Comparison of ENCODE assay signal across 9 mouse cellular contexts in the genomic region with DNA sequence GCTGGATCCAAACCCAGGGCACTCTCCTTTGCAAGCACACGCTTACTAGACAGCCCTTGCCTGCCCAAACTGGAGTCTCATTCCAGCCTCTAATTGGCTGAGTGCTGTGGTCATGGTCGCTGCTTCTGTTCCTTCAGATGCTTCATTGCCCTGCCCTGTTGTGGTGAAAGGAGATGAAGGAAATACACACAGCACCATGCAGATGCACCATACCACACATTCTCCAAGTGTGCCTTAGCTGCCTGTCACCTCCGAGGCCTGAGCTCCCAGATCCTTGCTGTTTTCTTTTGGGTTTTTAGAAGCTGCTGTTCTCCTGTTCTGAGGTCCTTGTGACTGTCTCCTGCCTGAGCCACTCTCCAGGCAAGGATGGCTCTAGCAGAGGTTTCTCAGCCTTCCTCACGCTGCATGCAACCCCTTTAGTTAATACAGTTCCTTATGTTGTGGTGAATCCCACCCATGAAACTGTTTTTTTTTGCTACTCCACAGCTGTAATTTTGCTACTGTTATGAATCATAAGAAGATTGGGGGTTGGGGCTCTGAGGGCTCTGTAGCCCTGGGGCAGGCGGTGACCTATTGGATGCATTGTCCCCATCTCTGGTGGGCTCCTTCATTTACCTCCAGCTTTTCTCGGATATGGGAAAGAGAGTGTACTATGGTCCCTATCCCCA. TPM values are rescaled to one million over a fixed set of nuclear protein-coding genes. Genes with fewer than 3 reads are reported as not detected.
A peak's percentile ranks its signal among the peaks of the same experiment; 100 is the strongest.
DNase-seq lines count a peak whose midpoint lies in the region; ATAC-seq and TF ChIP-seq lines count a peak whose summit lies in the region.
"Had no signal": no experiment of that assay in that cellular context is flagged by ENCODE, and none has a peak within 500 bp of the region (broad histone marks: within the 10 kb centered on the region; RNA-seq: fewer than 3 reads in every experiment).

No protein-coding gene starts in this region.

- H3K9ac ChIP-seq in kidney, embryonic 16.5 days (replicated peaks; ENCODE audit: low read length) = peak overlapping the region; percentile 39
- H3K9ac ChIP-seq in limb, embryonic 13.5 days = 0 out of 2 replicates have a peak overlapping the region, but pooled peaks have one; percentile 8

- no peaks in the 10 kb centered on the region for H3K27me3 ChIP-seq in kidney, embryonic 16.5 days (ENCODE audit: insufficient read depth, low read length)
- no peaks in the 10 kb centered on the region; the same call in 1 of the 2 replicates for H3K27me3 ChIP-seq in kidney, adult 2 months (replicated peaks; ENCODE audit: control insufficient read depth, insufficient read depth, low read length)
- H3K27me3 ChIP-seq in limb, embryonic 13.5 days = no peaks in the 10 kb centered on the region
- no peaks in the 10 kb centered on the region for H3K27me3 ChIP-seq in splenic B cell, adult 2 months (ENCODE audit: control insufficient read depth, insufficient read depth, low read length, poor library complexity, severe bottlenecking)
- H3K27me3 ChIP-seq in cerebellum, adult 2 months (ENCODE audit: control insufficient read depth, insufficient read depth, low read length) = no peaks in the 10 kb centered on the region

- H3K36me3 ChIP-seq in kidney, embryonic 16.5 days (ENCODE audit: insufficient read depth, low read length) = no peaks in the 10 kb centered on the region
- no peaks in the 10 kb centered on the region for H3K36me3 ChIP-seq in kidney, adult 2 months (ENCODE audit: control insufficient read depth, insufficient read depth, low read length)
- H3K36me3 ChIP-seq in limb, embryonic 13.5 days = no peaks in the 10 kb centered on the region
- H3K36me3 ChIP-seq in splenic B cell, adult 2 months (ENCODE audit: control insufficient read depth, insufficient read depth, low read length, poor library complexity, severe bottlenecking) = no peaks in the 10 kb centered on the region

- ATAC-seq in kidney, embryonic 16.5 days (ENCODE audit: low FRiP score, low TSS enrichment) = no peak
- no peak for ATAC-seq in limb, embryonic 13.5 days (ENCODE audit: low FRiP score, low read depth)

- WGBS in kidney, embryonic 16.5 days = 67% methylated on average over 6 of the region's 6 CpGs
- 85% methylated on average over 6 of the region's 6 CpGs for WGBS in kidney, adult 2 months
- WGBS in limb, embryonic 13.5 days = 67% methylated on average over 6 of the region's 6 CpGs
- WGBS in cerebellum, adult 2 months = 86% methylated on average over 6 of the region's 6 CpGs

- no peak for TF ChIP-seq CTCF in kidney, adult 2 months (conservative IDR thresholded peaks at IDR 0.05; ENCODE audit: insufficient read depth, insufficient read length, low read depth, low read length)
- TF ChIP-seq CTCF in cerebellum, adult 2 months (IDR thresholded peaks at IDR 0.05; ENCODE audit: borderline replicate concordance, insufficient read depth, low read depth, low read length) = no peak

- DNase-seq in kidney, adult 2 months = no peak
- peak; percentile 45 for DNase-seq in brain, adult 2 months (ENCODE audit: low read depth, low spot score)
- DNase-seq in splenic B cell, adult 2 months (ENCODE audit: low read depth, low spot score) = peak; percentile 45
- DNase-seq in cerebellum, adult 2 months = no peak
- no peak for DNase-seq in cerebellum, adult 18-20 months
- no peak for DNase-seq in lung, postnatal 25 days (ENCODE audit: low spot score)

- no peaks in the 10 kb centered on the region for H3K9me3 ChIP-seq in kidney, embryonic 16.5 days (ENCODE audit: low read length)
- no peaks in the 10 kb centered on the region for H3K9me3 ChIP-seq in limb, embryonic 13.5 days

- peaks cover 89% of the 10 kb centered on the region for H3K4me1 ChIP-seq in kidney, embryonic 16.5 days (ENCODE audit: insufficient read depth, low read length)
- H3K4me1 ChIP-seq in kidney, adult 2 months (ENCODE audit: control insufficient read depth, insufficient read depth, low read length) = no peaks in the 10 kb centered on the region
- H3K4me1 ChIP-seq in limb, embryonic 13.5 days = peaks cover 92% of the 10 kb centered on the region
- peaks cover 29% of the 10 kb centered on the region for H3K4me1 ChIP-seq in cerebellum, adult 2 months (ENCODE audit: control insufficient read depth, insufficient read depth, low read length)

- no peak overlapping the region for H3K27ac ChIP-seq in kidney, embryonic 16.5 days (ENCODE audit: low read length)
- no peak overlapping the region for H3K27ac ChIP-seq in kidney, adult 2 months (ENCODE audit: insufficient read depth, low read depth, low read length)
- peak overlapping the region; percentile 73; the same call in 1 of the 2 replicates for H3K27ac ChIP-seq in limb, embryonic 13.5 days
- no peak overlapping the region for H3K27ac ChIP-seq in cerebellum, adult 2 months (ENCODE audit: insufficient read depth, low read length)

- H3K4me2 ChIP-seq in kidney, embryonic 16.5 days (replicated peaks; ENCODE audit: low read depth, low read length) = no peak overlapping the region
- H3K4me2 ChIP-seq in limb, embryonic 13.5 days (replicated peaks) = peak overlapping the region; percentile 28; the same call in 1 of the 2 replicates

- no peak for TF ChIP-seq POLR2A in kidney, adult 2 months (IDR thresholded peaks at IDR 0.05; ENCODE audit: low read depth, low read length)
- TF ChIP-seq POLR2A in cerebellum, adult 2 months (IDR thresholded peaks at IDR 0.05; ENCODE audit: borderline replicate concordance, insufficient read depth, low read length) = no peak

- no peak overlapping the region for H3K4me3 ChIP-seq in kidney, embryonic 16.5 days (ENCODE audit: low read length)
- H3K4me3 ChIP-seq in kidney, adult 2 months (ENCODE audit: insufficient read depth, low read depth, low read length) = no peak overlapping the region
- no peak overlapping the region for H3K4me3 ChIP-seq in limb, embryonic 13.5 days
- no peak overlapping the region for H3K4me3 ChIP-seq in cerebellum, adult 2 months (replicated peaks; ENCODE audit: insufficient read depth, low read depth, low read length)
- H3K4me3 ChIP-seq: erythroblast, embryonic 14.5 days had no signal

RNA-seq across cellular contexts. Expression of a gene that starts 4.7 kb away (rescaled TPM):
- polyA plus RNA-seq in kidney, embryonic 16.5 days (2015; fragmentation: Nextera tagmentation; extraction: Ambion mirVana) = 2.2 TPM in 2 replicates
- polyA plus RNA-seq in kidney, adult 2 months (2012; rRNA removed) = 1.3 and 4.2 TPM in 2 replicates
- polyA plus RNA-seq in limb, embryonic 13.5 days (2015; fragmentation: Nextera tagmentation; extraction: Ambion mirVana) = 5.5 and 5.6 TPM in 2 replicates
- 19.1 and 21.0 TPM in 2 replicates for polyA plus RNA-seq in cerebellum, adult 2 months (2012; rRNA removed)

Comparison
In these comparisons a context has a peak if more than half of its experiments do, and no peak if none do; other contexts are left out.
1. DNase-seq: peak in brain, adult 2 months (single experiment) and splenic B cell, adult 2 months (single experiment); none in kidney, adult 2 months (single experiment), cerebellum, adult 2 months (0 of 2), cerebellum, adult 18-20 months (0 of 2) and lung, postnatal 25 days (single experiment).